Mouse (Mus musculus) stomach, embryonic 14.5 days (tissue): ENCODE measurements around the gene Diras1. TPM values are rescaled to one million over a fixed set of nuclear protein-coding genes. Genes with fewer than 3 reads are reported as not detected.

Experiments
- ATAC-seq: fragments of 200-750 bp; cut with Nextera tagmentation; 2 replicates; pipeline ENCODE4 v1.8.0; 2017; ENCODE audit warnings: low read depth, moderate TSS enrichment; ENCODE audit not compliant: insufficient number of reproducible peaks, insufficient read depth, low FRiP score
- H3K27ac ChIP-seq: fragments of 300-500 bp; sonication (generic); 2 replicates; pipeline ENCODE4 v1.5.1; 2014; ENCODE audit warnings: mild to moderate bottlenecking, low read length, moderate library complexity, mixed read lengths
- H3K27me3 ChIP-seq: fragments of 300-500 bp; sonication (generic); 2 replicates; pipeline ENCODE4 v1.6.1; 2014; ENCODE audit warnings: low read length, control low read depth, mixed read lengths; ENCODE audit not compliant: control insufficient read depth, insufficient read depth
- H3K36me3 ChIP-seq: fragments of 300-500 bp; sonication (generic); 2 replicates; pipeline ENCODE4 v1.6.1; 2014; ENCODE audit warnings: mild to moderate bottlenecking, control low read depth, low read length, moderate library complexity, mixed read lengths; ENCODE audit not compliant: control insufficient read depth, insufficient read depth
- H3K4me1 ChIP-seq: fragments of 300-500 bp; sonication (generic); 2 replicates; pipeline ENCODE4 v1.6.1; 2014; ENCODE audit warnings: low read length, control low read depth, mixed read lengths; ENCODE audit not compliant: control insufficient read depth, insufficient read depth
- H3K4me2 ChIP-seq: fragments of 300-500 bp; sonication (generic); replicated peaks from 2 replicates; pipeline ENCODE4 v1.6.1; 2014; ENCODE audit warnings: low read depth, low read length, control low read depth
- H3K4me3 ChIP-seq: fragments of 300-500 bp; sonication (generic); 2 replicates; pipeline ENCODE4 v1.5.1; 2014; ENCODE audit warnings: low read depth, low read length, control low read depth
- H3K9ac ChIP-seq: fragments of 300-500 bp; sonication (generic); replicated peaks from 2 replicates; pipeline ENCODE4 v1.6.1; 2014; ENCODE audit warnings: low read depth, mild to moderate bottlenecking, control low read depth, low read length, moderate library complexity, mixed read lengths
- H3K9me3 ChIP-seq: fragments of 300-500 bp; sonication (generic); 2 replicates; pipeline ENCODE4 v1.6.1; 2016; ENCODE audit warnings: low read depth, low read length, control low read depth; ENCODE audit not compliant: control insufficient read depth
- WGBS: fragments of 180-500 bp; shearing (Covaris S2); extraction: QIAGEN DNeasy Blood & Tissue Kit; methylation state at CpG from one replicate; pipeline ENCODE4 v1.1.7; 2014; 5-methylcytosine and 5-hydroxymethylcytosine counted together
- polyA plus RNA-seq: library from polyadenylated mRNA; unstranded; fragments of >200 nt; fragmentation: Nextera tagmentation; extraction: Ambion mirVana; gene quantifications from 2 replicates; pipeline ENCODE4 v1.2.1, GENCODE M21; 2014

The Diras1 gene
- polyA plus RNA-seq, 1 experiment from 2014 or later, result 0.41 TPM

DNA sequence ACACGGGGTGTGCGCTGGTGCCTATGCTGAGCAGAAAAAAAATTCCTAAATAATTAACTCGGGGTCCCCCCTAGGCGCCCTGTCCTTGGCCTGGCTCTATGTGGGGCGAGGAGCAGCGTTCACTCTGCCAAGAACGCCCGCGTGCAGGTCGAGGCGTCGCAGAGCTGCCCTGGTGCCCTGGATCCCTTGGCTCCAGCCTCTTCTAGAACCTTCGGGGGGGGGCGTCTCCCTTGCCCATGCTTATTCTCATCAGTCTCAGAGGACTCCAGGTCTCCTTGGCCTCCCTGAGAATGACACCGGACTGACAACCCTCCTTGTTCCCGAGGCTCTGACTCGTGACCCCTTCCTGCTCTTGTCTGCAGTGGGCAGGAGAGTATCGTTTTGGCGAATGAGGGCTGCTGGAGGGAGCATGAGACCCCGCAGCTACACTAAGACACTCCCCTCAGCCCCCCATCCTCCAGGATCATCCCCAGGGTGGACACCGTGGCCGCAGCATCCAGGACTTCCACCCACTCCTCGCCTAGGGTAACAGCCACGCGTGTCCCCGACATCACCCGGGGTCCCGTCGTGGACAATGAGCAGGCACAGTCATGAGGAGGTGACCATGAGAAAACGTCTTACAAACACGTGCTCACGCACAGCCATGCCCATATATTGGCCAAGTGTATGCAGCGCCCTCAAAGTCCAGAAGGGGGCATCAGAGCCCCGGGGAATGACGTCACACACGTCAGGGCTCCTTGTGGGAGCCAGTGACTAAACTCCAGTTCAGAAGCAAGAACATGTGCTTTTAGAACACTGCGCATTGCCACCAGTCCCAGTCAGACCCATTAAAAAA lies 25.9 kb downstream of the Diras1 start:
- Histone ChIP-seq H3K9ac (no peak overlapping the region), H3K9me3 (no peaks in the 10 kb centered on the region), H3K27ac (no peak overlapping the region), H3K4me1 (0 out of 2 replicates have a peak, but pooled peaks cover 4% of the 10 kb centered on the region), H3K36me3 (no peaks in the 10 kb centered on the region), H3K27me3 (no peaks in the 10 kb centered on the region), H3K4me3 (no peak overlapping the region), H3K4me2 (peak overlapping the region; percentile 23; the same call in 1 of the 2 replicates)
- peak; percentile 64; the same call in 1 of the 2 replicates for ATAC-seq
- whole genome bisulfite sequencing, result 27% methylated on average over 36 of the region's 37 CpGs

DNA sequence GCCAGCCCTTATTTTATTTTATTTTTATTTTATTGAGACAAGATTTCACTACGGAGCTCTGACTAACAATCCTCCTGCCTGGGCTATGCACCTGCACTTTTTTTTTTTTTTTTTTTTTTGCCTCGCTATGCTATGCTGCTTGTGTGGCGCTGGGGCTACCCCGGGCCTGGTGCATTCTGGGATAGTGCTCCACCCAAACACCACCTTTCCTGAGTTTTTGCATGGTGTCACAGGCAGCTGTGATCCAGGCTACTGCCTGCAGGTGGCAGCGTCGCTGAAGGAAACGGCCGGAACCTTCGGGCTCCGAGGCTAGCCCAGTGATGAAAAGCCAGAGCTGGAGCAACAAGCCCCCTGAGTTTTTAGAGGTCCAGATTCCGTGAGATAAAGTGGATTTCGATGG lies 26.7 kb downstream of the Diras1 start:
- H3K9me3 ChIP-seq, result no peaks in the 10 kb centered on the region
- H3K4me3 ChIP-seq, result no peak overlapping the region
- H3K36me3 ChIP-seq, result no peaks in the 10 kb centered on the region
- no peak overlapping the region for H3K4me2 ChIP-seq
- no peak overlapping the region for H3K27ac ChIP-seq
- no peak overlapping the region for H3K9ac ChIP-seq
- no peaks in the 10 kb centered on the region for H3K27me3 ChIP-seq
- ATAC-seq, result no peak
- 0 out of 2 replicates have a peak, but pooled peaks cover 4% of the 10 kb centered on the region for H3K4me1 ChIP-seq
- 20% methylated on average over 12 of the region's 12 CpGs for WGBS

DNA sequence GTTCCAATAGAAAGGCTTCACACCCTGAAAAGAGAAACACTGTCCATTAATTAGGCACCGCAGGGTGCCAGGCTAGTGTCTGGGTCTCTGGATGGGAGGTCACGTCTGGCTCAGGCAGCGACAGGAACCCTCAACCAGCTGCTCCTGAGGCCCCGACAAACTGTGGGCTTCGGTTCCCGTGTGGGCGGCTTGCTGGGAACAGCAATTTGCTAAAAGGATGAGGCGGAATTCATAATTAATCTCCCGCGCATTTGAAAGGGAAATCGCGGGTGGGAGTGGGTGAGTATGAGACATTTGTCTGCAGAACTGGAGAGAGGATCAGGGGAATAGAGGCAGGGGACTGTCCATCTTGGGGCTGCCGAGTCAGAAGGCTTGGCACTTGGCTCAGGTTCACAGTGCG lies 27.4 kb downstream of the Diras1 start:
- no peak overlapping the region for H3K4me3 ChIP-seq
- no peak overlapping the region for H3K4me2 ChIP-seq
- 0 out of 2 replicates have a peak, but pooled peaks cover 3% of the 10 kb centered on the region for H3K27me3 ChIP-seq
- H3K9me3 ChIP-seq, result no peaks in the 10 kb centered on the region
- 42% methylated on average over 14 of the region's 14 CpGs for WGBS
- H3K9ac ChIP-seq, result no peak overlapping the region
- no peak for ATAC-seq
- no peak overlapping the region for H3K27ac ChIP-seq
- H3K4me1 ChIP-seq, result 0 out of 2 replicates have a peak, but pooled peaks cover 4% of the 10 kb centered on the region
- no peaks in the 10 kb centered on the region for H3K36me3 ChIP-seq

GRCm38 (mm10) chr10:80997332-80997731 lies 28.1 kb downstream of the Diras1 start:
- ATAC-seq, result no peak

GRCm38 (mm10) chr10:80996501-80996900 lies 29.0 kb downstream of the Diras1 start:
- Histone ChIP-seq H3K27me3 (0 out of 2 replicates have a peak, but pooled peaks cover 3% of the 10 kb centered on the region), H3K9ac (no peak overlapping the region), H3K9me3 (no peaks in the 10 kb centered on the region), H3K27ac (no peak overlapping the region), H3K36me3 (no peaks in the 10 kb centered on the region), H3K4me2 (no peak overlapping the region), H3K4me1 (0 out of 2 replicates have a peak, but pooled peaks cover 4% of the 10 kb centered on the region), H3K4me3 (no peak overlapping the region)
- no peak for ATAC-seq
- 93% methylated on average over 8 of the region's 8 CpGs for WGBS

More at GRCm38 (mm10) chr10:80997332-80997731, 28.1 kb downstream of the Diras1 start:
- Histone ChIP-seq H3K4me3 (no peak overlapping the region), H3K4me2 (no peak overlapping the region), H3K4me1 (0 out of 2 replicates have a peak, but pooled peaks cover 4% of the 10 kb centered on the region), H3K36me3 (no peaks in the 10 kb centered on the region), H3K27ac (no peak overlapping the region), H3K9me3 (no peaks in the 10 kb centered on the region), H3K27me3 (0 out of 2 replicates have a peak, but pooled peaks cover 3% of the 10 kb centered on the region), H3K9ac (no peak overlapping the region)
- WGBS, result 78% methylated on average over 8 of the region's 8 CpGs

GRCm38 (mm10) chr10:80995091-80995632 lies 30.3 kb downstream of the Diras1 start:
- 13% methylated on average over 21 of the region's 21 CpGs for WGBS
- Histone ChIP-seq H3K4me2 (no peak overlapping the region; the same call in 1 of the 2 replicates), H3K9me3 (no peaks in the 10 kb centered on the region), H3K9ac (no peak overlapping the region), H3K27me3 (0 out of 2 replicates have a peak, but pooled peaks cover 3% of the 10 kb centered on the region), H3K27ac (no peak overlapping the region), H3K36me3 (no peaks in the 10 kb centered on the region), H3K4me3 (no peak overlapping the region), H3K4me1 (0 out of 2 replicates have a peak, but pooled peaks cover 4% of the 10 kb centered on the region)
- no peak for ATAC-seq

DNA sequence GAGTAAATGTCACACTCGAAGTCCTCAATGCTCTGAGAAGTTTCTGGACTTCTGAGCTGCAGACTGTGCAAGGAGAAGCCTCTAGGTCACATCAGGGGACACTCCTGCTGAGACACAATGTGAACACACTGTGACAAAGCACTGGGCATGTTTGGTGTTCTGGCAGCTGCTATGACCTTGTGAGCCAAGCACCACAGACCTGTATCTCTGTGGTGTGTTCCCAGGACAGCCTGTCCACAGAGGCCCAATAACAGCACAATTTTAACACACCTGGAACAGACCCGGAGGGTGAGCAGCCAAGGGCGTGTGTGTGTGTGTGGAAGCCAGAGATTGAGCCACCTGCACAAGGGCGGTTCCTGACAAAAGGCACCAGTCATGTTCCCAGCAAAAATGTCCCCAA lies 30.8 kb downstream of the Diras1 start:
- H3K4me1 ChIP-seq, result 0 out of 2 replicates have a peak, but pooled peaks cover 1% of the 10 kb centered on the region
- no peaks in the 10 kb centered on the region for H3K36me3 ChIP-seq
- H3K4me3 ChIP-seq, result no peak overlapping the region
- no peak overlapping the region for H3K4me2 ChIP-seq
- H3K9me3 ChIP-seq, result no peaks in the 10 kb centered on the region
- H3K27ac ChIP-seq, result no peak overlapping the region
- ATAC-seq, result no peak
- WGBS, result 44% methylated on average over 4 of the region's 4 CpGs
- H3K9ac ChIP-seq, result no peak overlapping the region
- 0 out of 2 replicates have a peak, but pooled peaks cover 3% of the 10 kb centered on the region for H3K27me3 ChIP-seq

DNA sequence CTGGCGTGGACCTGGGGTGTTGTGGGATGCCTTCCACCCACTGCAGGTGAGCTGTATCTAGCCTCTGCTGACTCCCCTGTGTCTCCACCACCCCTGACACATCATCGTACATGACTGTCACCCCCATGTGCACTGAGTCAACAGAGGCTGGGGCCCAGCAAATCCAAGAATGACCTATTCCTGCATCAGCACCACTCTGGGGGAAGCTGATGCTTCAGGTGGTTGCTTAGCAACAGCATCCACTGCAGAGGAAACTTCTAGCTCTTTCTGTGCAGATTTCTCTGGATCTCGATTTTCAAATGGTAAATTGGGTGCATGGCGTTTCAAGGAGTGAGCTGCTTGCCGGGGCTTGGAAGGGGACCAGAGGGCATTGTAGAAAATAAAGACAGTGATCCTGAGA lies 32.2 kb downstream of the Diras1 start:
- no peaks in the 10 kb centered on the region for H3K4me1 ChIP-seq
- WGBS, result 63% methylated on average over 5 of the region's 5 CpGs

More for the DNA sequence above, 32.2 kb downstream of the Diras1 start:
- Histone ChIP-seq H3K27me3 (0 out of 2 replicates have a peak, but pooled peaks cover 3% of the 10 kb centered on the region), H3K9ac (no peak overlapping the region), H3K9me3 (no peaks in the 10 kb centered on the region), H3K4me3 (no peak overlapping the region), H3K36me3 (no peaks in the 10 kb centered on the region), H3K4me2 (no peak overlapping the region), H3K27ac (no peak overlapping the region)
- no peak for ATAC-seq
